Mouse (Mus musculus) kidney, embryonic 16.5 days (tissue): ENCODE measurements around the gene Slu7. TPM values are rescaled to one million over a fixed set of nuclear protein-coding genes. Genes with fewer than 3 reads are reported as not detected.

Source experiments
- ATAC-seq: fragments of 200-750 bp; cut with Nextera tagmentation; 2 replicates; pipeline ENCODE4 v1.8.0; 2017; ENCODE audit warnings: moderate TSS enrichment; ENCODE audit not compliant: low FRiP score, low TSS enrichment
- H3K27ac ChIP-seq: fragments of 300-500 bp; sonication (generic); 2 replicates; pipeline ENCODE4 v1.5.1; 2014; ENCODE audit warnings: low read length
- H3K27me3 ChIP-seq: fragments of 300-500 bp; sonication (generic); 2 replicates; pipeline ENCODE4 v1.6.1; 2014; ENCODE audit warnings: low read length, control low read depth, mixed read lengths; ENCODE audit not compliant: insufficient read depth
- H3K36me3 ChIP-seq: fragments of 300-500 bp; sonication (generic); 2 replicates; pipeline ENCODE4 v1.6.1; 2014; ENCODE audit warnings: low read length, control low read depth, mixed read lengths; ENCODE audit not compliant: insufficient read depth
- H3K4me1 ChIP-seq: fragments of 300-500 bp; sonication (generic); 2 replicates; pipeline ENCODE4 v1.6.1; 2014; ENCODE audit warnings: low read length, control low read depth, mixed read lengths; ENCODE audit not compliant: insufficient read depth
- H3K4me2 ChIP-seq: fragments of 300-500 bp; sonication (generic); replicated peaks from 2 replicates; pipeline ENCODE4 v1.6.1; 2014; ENCODE audit warnings: low read depth, low read length
- H3K4me3 ChIP-seq: fragments of 300-500 bp; sonication (generic); 2 replicates; pipeline ENCODE4 v1.5.1; 2014; ENCODE audit warnings: mild to moderate bottlenecking, low read length
- H3K9ac ChIP-seq: fragments of 300-500 bp; sonication (generic); replicated peaks from 2 replicates; pipeline ENCODE4 v1.6.1; 2014; ENCODE audit warnings: low read length
- H3K9me3 ChIP-seq: fragments of 300-500 bp; sonication (generic); 2 replicates; pipeline ENCODE4 v1.6.1; 2016; ENCODE audit warnings: low read length, control low read depth
- WGBS: fragments of 180-500 bp; shearing (Covaris S2); extraction: QIAGEN DNeasy Blood & Tissue Kit; methylation state at CpG from one replicate; pipeline ENCODE4 v1.1.7; 2014; 5-methylcytosine and 5-hydroxymethylcytosine counted together
- polyA plus RNA-seq: library from polyadenylated mRNA; unstranded; fragments of >200 nt; fragmentation: Nextera tagmentation; extraction: Ambion mirVana; gene quantifications from 2 replicates; pipeline ENCODE4 v1.2.1, GENCODE M21; 2015

The Slu7 gene
- 59.6 and 66.3 TPM in 2 replicates for polyA plus RNA-seq

- H3K9me3 ChIP-seq = no peaks in the 10 kb centered on the region
- H3K36me3 ChIP-seq = peaks cover 7% of the 10 kb centered on the region
- peak within 1 kb of the TSS; percentile 70 for H3K4me2 ChIP-seq
- H3K4me3 ChIP-seq = peak within 1 kb of the TSS; percentile 57
- peaks cover 13% of the 10 kb centered on the region for H3K4me1 ChIP-seq
- ATAC-seq = peak; percentile 89
- H3K27ac ChIP-seq = no peak within 1 kb of the TSS
- peak within 1 kb of the TSS; percentile 76 for H3K9ac ChIP-seq
- no peaks in the 10 kb centered on the region for H3K27me3 ChIP-seq
- 8% methylated on average over 38 of the region's 38 CpGs for WGBS
Measured at GRCm38 (mm10) chr11:43433254-43434023, at the start of gene Slu7. TSS of gene Slu7 (plus strand) at chr11:43433744.

GRCm38 (mm10) chr11:43385055-43385649 is 48.4 kb upstream of the Slu7 start:
- Histone ChIP-seq H3K27me3 (0 out of 2 replicates have a peak, but pooled peaks cover 2% of the 10 kb centered on the region), H3K4me3 (peak overlapping the region; percentile 39), H3K27ac (peak overlapping the region; percentile 77), H3K9me3 (no peaks in the 10 kb centered on the region), H3K4me2 (peak overlapping the region; percentile 66), H3K36me3 (no peaks in the 10 kb centered on the region), H3K4me1 (peaks cover 7% of the 10 kb centered on the region; the same call in 1 of the 2 replicates), H3K9ac (peak overlapping the region; percentile 54)
- WGBS = 1% methylated on average over 18 of the region's 18 CpGs
- peak; percentile 94 for ATAC-seq

- ATAC-seq = peak; percentile 55
- WGBS = 4% methylated on average over 8 of the region's 8 CpGs
Measured at GRCm38 (mm10) chr11:43385716-43386115, 47.8 kb upstream of the Slu7 start.

GRCm38 (mm10) chr11:43387004-43387880 is 46.3 kb upstream of the Slu7 start:
- WGBS = 91% methylated on average over 14 of the region's 14 CpGs
- 0 out of 2 replicates have a peak, but pooled peaks cover 2% of the 10 kb centered on the region for H3K27me3 ChIP-seq

More at GRCm38 (mm10) chr11:43385716-43386115, 47.8 kb upstream of the Slu7 start:
- Histone ChIP-seq H3K36me3 (no peaks in the 10 kb centered on the region), H3K4me1 (peaks cover 7% of the 10 kb centered on the region; the same call in 1 of the 2 replicates), H3K9me3 (no peaks in the 10 kb centered on the region), H3K9ac (peak overlapping the region; percentile 54), H3K4me2 (peak overlapping the region; percentile 66), H3K27me3 (0 out of 2 replicates have a peak, but pooled peaks cover 2% of the 10 kb centered on the region), H3K4me3 (peak overlapping the region; percentile 39), H3K27ac (no peak overlapping the region; the same call in 1 of the 2 replicates)

GRCm38 (mm10) chr11:43388122-43389097 is 45.1 kb upstream of the Slu7 start:
- Histone ChIP-seq H3K9me3 (no peaks in the 10 kb centered on the region), H3K9ac (no peak overlapping the region), H3K4me2 (no peak overlapping the region), H3K4me1 (peaks cover 7% of the 10 kb centered on the region; the same call in 1 of the 2 replicates), H3K27ac (no peak overlapping the region), H3K4me3 (no peak overlapping the region), H3K27me3 (0 out of 2 replicates have a peak, but pooled peaks cover 2% of the 10 kb centered on the region), H3K36me3 (no peaks in the 10 kb centered on the region)
- WGBS = 83% methylated on average over 21 of the region's 21 CpGs
- ATAC-seq = no peak

More at GRCm38 (mm10) chr11:43387004-43387880, 46.3 kb upstream of the Slu7 start:
- Histone ChIP-seq H3K4me3 (no peak overlapping the region), H3K27ac (no peak overlapping the region), H3K9ac (no peak overlapping the region), H3K4me1 (peaks cover 7% of the 10 kb centered on the region; the same call in 1 of the 2 replicates), H3K9me3 (no peaks in the 10 kb centered on the region), H3K36me3 (no peaks in the 10 kb centered on the region), H3K4me2 (no peak overlapping the region)
- no peak for ATAC-seq

GRCm38 (mm10) chr11:43389118-43389517 is 44.4 kb upstream of the Slu7 start:
- 85% methylated on average over 7 of the region's 7 CpGs for WGBS

GRCm38 (mm10) chr11:43392757-43393156 is 40.8 kb upstream of the Slu7 start:
- H3K9ac ChIP-seq = no peak overlapping the region
- H3K36me3 ChIP-seq = no peaks in the 10 kb centered on the region
- no peak overlapping the region for H3K4me2 ChIP-seq
- no peak overlapping the region for H3K4me3 ChIP-seq
- no peaks in the 10 kb centered on the region for H3K27me3 ChIP-seq
- no peak for ATAC-seq
- H3K4me1 ChIP-seq = peaks cover 6% of the 10 kb centered on the region
- WGBS = 45% methylated on average over 2 of the region's 2 CpGs
- no peaks in the 10 kb centered on the region for H3K9me3 ChIP-seq
- H3K27ac ChIP-seq = no peak overlapping the region

More at GRCm38 (mm10) chr11:43389118-43389517, 44.4 kb upstream of the Slu7 start:
- H3K27me3 ChIP-seq = 0 out of 2 replicates have a peak, but pooled peaks cover 2% of the 10 kb centered on the region
- no peak for ATAC-seq
- H3K4me3 ChIP-seq = no peak overlapping the region
- no peak overlapping the region for H3K27ac ChIP-seq
- H3K4me2 ChIP-seq = no peak overlapping the region
- no peaks in the 10 kb centered on the region for H3K9me3 ChIP-seq
- no peaks in the 10 kb centered on the region for H3K36me3 ChIP-seq
- H3K4me1 ChIP-seq = peaks cover 7% of the 10 kb centered on the region; the same call in 1 of the 2 replicates
- H3K9ac ChIP-seq = no peak overlapping the region

GRCm38 (mm10) chr11:43393325-43393724 is 40.2 kb upstream of the Slu7 start:
- H3K4me1 ChIP-seq = peaks cover 6% of the 10 kb centered on the region
- no peak for ATAC-seq
- no peak overlapping the region for H3K27ac ChIP-seq
- H3K4me3 ChIP-seq = no peak overlapping the region
- no peak overlapping the region for H3K4me2 ChIP-seq
- no peak overlapping the region for H3K9ac ChIP-seq
- H3K36me3 ChIP-seq = no peaks in the 10 kb centered on the region
- WGBS = 91% methylated on average over 4 of the region's 4 CpGs
- no peaks in the 10 kb centered on the region for H3K9me3 ChIP-seq
- H3K27me3 ChIP-seq = no peaks in the 10 kb centered on the region
